Mouse (Mus musculus): ENCODE measurements at regions not wholly inside any gene's neighbourhood (a gene's known extent, or its start where the extent isn't known, plus 50 kb on each side); places are given as distances from the start of the nearest gene placed in this dataset.

- in situ Hi-C loops (cut with MboI, MseI): no loop called here
These were observed 261.6 kb downstream of the Adcyap1 start for GRCm38 (mm10) chr17:93460409-93460808.

GRCm38 (mm10) chr17:93463621-93464211 lies 264.9 kb downstream of the Adcyap1 start:
- in situ Hi-C loops (cut with MboI, MseI): no loop called here

- in situ Hi-C loops (cut with MboI, MseI): no loop called here
These were observed 283.6 kb downstream of the Adcyap1 start for GRCm38 (mm10) chr17:93482378-93482777.

- in situ Hi-C loops (cut with MboI, MseI): no loop called here
These were observed 285.7 kb downstream of the Adcyap1 start for GRCm38 (mm10) chr17:93484540-93484939.

GRCm38 (mm10) chr17:93486442-93486841 lies 287.6 kb downstream of the Adcyap1 start:
- in situ Hi-C loops (cut with MboI, MseI): no loop called here

- in situ Hi-C loops (cut with MboI, MseI): no loop called here
These were observed 291.3 kb downstream of the Adcyap1 start for GRCm38 (mm10) chr17:93489988-93490732.

- in situ Hi-C loops (cut with MboI, MseI): loop anchor here (25.0 kb wide), 1 partner anchor 1072 kb away; no protein-coding TSS in a partner anchor
These were observed 310.2 kb downstream of the Adcyap1 start for GRCm38 (mm10) chr17:93508882-93509594.

GRCm38 (mm10) chr17:93523406-93523805 lies 324.6 kb downstream of the Adcyap1 start:
- in situ Hi-C loops (cut with MboI, MseI): loop anchor here (25.0 kb wide), 1 partner anchor 1086 kb away; no protein-coding TSS in a partner anchor

- in situ Hi-C loops (cut with MboI, MseI): no loop called here
These were observed 327.2 kb downstream of the Adcyap1 start for GRCm38 (mm10) chr17:93525871-93526644.

- in situ Hi-C loops (cut with MboI, MseI): no loop called here
These were observed 333.7 kb downstream of the Adcyap1 start for GRCm38 (mm10) chr17:93532535-93532934.

GRCm38 (mm10) chr17:93534945-93535344 lies 336.1 kb downstream of the Adcyap1 start:
- in situ Hi-C loops (cut with MboI, MseI): loop anchor here (5.0 kb wide), 1 partner anchor 97 kb away; no protein-coding TSS in a partner anchor

GRCm38 (mm10) chr17:93535751-93536150 lies 336.9 kb downstream of the Adcyap1 start:
- in situ Hi-C loops (cut with MboI, MseI): loop anchor here (5.0 kb wide), 1 partner anchor 97 kb away; no protein-coding TSS in a partner anchor

- in situ Hi-C loops (cut with MboI, MseI): no loop called here
These were observed 343.0 kb downstream of the Adcyap1 start for GRCm38 (mm10) chr17:93541795-93542194.

GRCm38 (mm10) chr17:93550339-93550738 lies 351.5 kb downstream of the Adcyap1 start:
- in situ Hi-C loops (cut with MboI, MseI): no loop called here

GRCm38 (mm10) chr17:93555872-93556271 lies 357.1 kb downstream of the Adcyap1 start:
- in situ Hi-C loops (cut with MboI, MseI): no loop called here

- in situ Hi-C loops (cut with MboI, MseI): no loop called here
These were observed 364.5 kb downstream of the Adcyap1 start for GRCm38 (mm10) chr17:93563277-93563772.

- in situ Hi-C loops (cut with MboI, MseI): no loop called here
These were observed 381.2 kb downstream of the Adcyap1 start for GRCm38 (mm10) chr17:93579981-93580380.

- in situ Hi-C loops (cut with MboI, MseI): no loop called here
These were observed 399.4 kb downstream of the Adcyap1 start for GRCm38 (mm10) chr17:93598181-93598685.

- in situ Hi-C loops (cut with MboI, MseI): no loop called here
These were observed 401.4 kb downstream of the Adcyap1 start for GRCm38 (mm10) chr17:93600236-93600635.

- in situ Hi-C loops (cut with MboI, MseI): no loop called here
These were observed 410.4 kb downstream of the Adcyap1 start for GRCm38 (mm10) chr17:93609261-93609660.

- in situ Hi-C loops (cut with MboI, MseI): no loop called here
These were observed 411.3 kb downstream of the Adcyap1 start for GRCm38 (mm10) chr17:93609942-93610596.
